Mouse (Mus musculus) MEL (cell line): ENCODE data around the gene Uba52.

ENCODE experiments used
- BHLHE40 ChIP-seq: IDR thresholded peaks from 2 replicates; pipeline ENCODE4 v1.6.1; 2012; ENCODE audit warnings: low read depth, mild to moderate bottlenecking, inconsistent platforms, low read length, improper control_type of control experiment, borderline replicate concordance
- CHD2 ChIP-seq: IDR thresholded peaks from 2 replicates; pipeline ENCODE4 v1.6.1; 2011; ENCODE audit warnings: low read length, improper control_type of control experiment
- CTCF ChIP-seq, 3 experiments: IDR thresholded peaks in 2 of 3; conservative IDR thresholded peaks in 1 of 3; 2 replicates each; pipeline ENCODE4 v1.5.1; 2011 to 2012; ENCODE audit warnings: low read length in 3 of 3, low read depth in 2 of 3, mild to moderate bottlenecking in 2 of 3, improper control_type of control experiment in 1 of 3, inconsistent platforms in 1 of 3, mixed read lengths in 1 of 3, moderate library complexity in 1 of 3; ENCODE audit not compliant: control insufficient read depth in 1 of 3, insufficient read depth in 1 of 3, poor library complexity in 1 of 3, severe bottlenecking in 1 of 3
- EP300 ChIP-seq, 2 experiments: IDR thresholded peaks; 2 replicates each; pipeline ENCODE4 v1.6.1; 2011; ENCODE audit warnings: improper control_type of control experiment in 2 of 2, low read length in 2 of 2, low read depth in 1 of 2, mild to moderate bottlenecking in 1 of 2
- MAX ChIP-seq: IDR thresholded peaks from 2 replicates; pipeline ENCODE4 v1.6.1; 2011; ENCODE audit warnings: low read length, improper control_type of control experiment
- POLR2A ChIP-seq, 2 experiments: IDR thresholded peaks; 2 replicates each; pipeline ENCODE4 v1.6.1; 2011 to 2012; ENCODE audit warnings: low read length in 2 of 2, mild to moderate bottlenecking in 2 of 2, control low read depth in 1 of 2, improper control_type of control experiment in 1 of 2, low read depth in 1 of 2, moderate library complexity in 1 of 2; ENCODE audit not compliant: control insufficient read depth in 1 of 2, insufficient read depth in 1 of 2, poor library complexity in 1 of 2
- SIN3A ChIP-seq: IDR thresholded peaks from 2 replicates; pipeline ENCODE4 v1.6.1; 2012; ENCODE audit warnings: low read length, improper control_type of control experiment, inconsistent platforms
- SMC3 ChIP-seq: IDR thresholded peaks from 2 replicates; pipeline ENCODE4 v1.6.1; 2011; ENCODE audit warnings: low read depth, low read length, improper control_type of control experiment

DNA sequence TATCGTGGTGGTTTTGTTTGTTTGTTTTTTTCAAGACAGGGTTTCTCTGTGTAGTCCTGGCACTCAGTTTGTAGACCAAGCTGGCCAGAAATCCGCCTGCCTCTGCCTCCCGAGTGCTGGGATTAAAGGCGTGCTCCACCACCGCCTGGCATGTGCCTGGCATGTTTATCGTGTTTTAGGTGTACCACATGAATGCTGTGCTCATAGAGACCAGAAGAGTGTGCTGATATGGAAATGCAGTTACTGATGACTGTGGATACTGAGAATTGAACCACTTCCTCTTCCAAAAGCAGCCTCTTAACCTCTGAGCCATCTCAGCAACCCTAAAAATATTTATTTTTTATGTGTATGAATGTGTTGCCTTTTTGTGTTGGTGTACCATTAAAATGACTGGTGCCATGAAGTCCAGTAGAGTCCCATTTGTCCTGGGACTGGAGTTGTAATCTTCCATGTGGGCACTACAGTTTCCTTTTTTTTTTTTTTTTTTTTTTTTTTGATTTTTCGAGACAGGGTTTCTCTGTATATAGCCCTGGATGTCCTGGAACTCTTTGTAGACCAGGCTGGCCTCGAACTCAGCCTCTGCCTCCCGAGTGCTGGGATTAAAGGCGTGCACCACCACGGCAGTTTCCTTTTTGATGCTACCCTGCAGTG is 1.8 kb upstream of the Uba52 start:
- TF ChIP-seq SMC3, result no peak
- no peak for TF ChIP-seq CTCF (IDR thresholded peaks at IDR 0.05 in 2 of 3, conservative IDR thresholded peaks at IDR 0.05 in 1 of 3; ENCODE audit: control insufficient read depth in 1 of 3, insufficient read depth in 1 of 3, low read depth in 2 of 3, low read length in 3 of 3, poor library complexity in 1 of 3, severe bottlenecking in 1 of 3)
- TF ChIP-seq SIN3A, result peak; percentile 73
- TF ChIP-seq EP300 (IDR thresholded peaks at IDR 0.05; ENCODE audit: low read depth in 1 of 2, low read length in 2 of 2), result peak; percentile 81 to 84
- TF ChIP-seq CHD2, result no peak
- peak; percentile 94 for TF ChIP-seq MAX
- no peak for TF ChIP-seq POLR2A (IDR thresholded peaks at IDR 0.05; ENCODE audit: control insufficient read depth in 1 of 2, insufficient read depth in 1 of 2, low read depth in 1 of 2, low read length in 2 of 2, poor library complexity in 1 of 2)
- TF ChIP-seq BHLHE40, result peak; percentile 93
